Mouse (Mus musculus) forebrain, embryonic 14.5 days (tissue): ENCODE measurements around the gene Tent5c. TPM values are rescaled to one million over a fixed set of nuclear protein-coding genes. Genes with fewer than 3 reads are reported as not detected.

ENCODE experiments used
- ATAC-seq: fragments of 200-750 bp; cut with Nextera tagmentation; 2 replicates; pipeline ENCODE4 v1.8.0; 2017; ENCODE audit warnings: mild to moderate bottlenecking, moderate library complexity
- DNase-seq: peaks from one replicate; pipeline ENCODE4 v3.0.0-alpha.2; 2015; ENCODE audit warnings: low spot score
- H3K27ac ChIP-seq: fragments of 300-500 bp; sonication (generic); 2 replicates; pipeline ENCODE4 v1.5.1; 2014; ENCODE audit warnings: low read depth, mild to moderate bottlenecking, control low read depth, low read length, moderate library complexity
- H3K27me3 ChIP-seq: fragments of 300-500 bp; sonication (generic); replicated peaks from 2 replicates; pipeline ENCODE4 v1.6.1; 2014; ENCODE audit warnings: low read length, control low read depth, mixed read lengths; ENCODE audit not compliant: control insufficient read depth, insufficient read depth
- H3K36me3 ChIP-seq: fragments of 300-500 bp; sonication (generic); 2 replicates; pipeline ENCODE4 v1.6.1; 2014; ENCODE audit warnings: low read length, control low read depth; ENCODE audit not compliant: control insufficient read depth, insufficient read depth
- H3K4me1 ChIP-seq: fragments of 300-500 bp; sonication (generic); 2 replicates; pipeline ENCODE4 v1.6.1; 2014; ENCODE audit warnings: antibody characterized with exemption, low read length, control low read depth; ENCODE audit not compliant: control insufficient read depth, insufficient read depth
- H3K4me2 ChIP-seq: fragments of 300-500 bp; sonication (generic); 2 replicates; pipeline ENCODE4 v1.6.1; 2014; ENCODE audit warnings: mild to moderate bottlenecking, control low read depth, low read length
- H3K4me3 ChIP-seq: fragments of 300-500 bp; sonication (generic); 2 replicates; pipeline ENCODE4 v1.5.1; 2014; ENCODE audit warnings: low read depth, low read length, control low read depth
- H3K9ac ChIP-seq: fragments of 300-500 bp; sonication (generic); 2 replicates; pipeline ENCODE4 v1.6.1; 2014; ENCODE audit warnings: mild to moderate bottlenecking, low read length, control low read depth, moderate library complexity
- H3K9me3 ChIP-seq: fragments of 300-500 bp; sonication (generic); replicated peaks from 2 replicates; pipeline ENCODE4 v1.6.1; 2016; ENCODE audit warnings: low read length, control low read depth, mixed read lengths; ENCODE audit not compliant: control insufficient read depth
- WGBS: fragments of 180-500 bp; shearing (Covaris S2); extraction: QIAGEN DNeasy Blood & Tissue Kit; methylation state at CpG from one replicate; pipeline ENCODE4 v1.1.7; 2014; 5-methylcytosine and 5-hydroxymethylcytosine counted together
- polyA plus RNA-seq: library from polyadenylated mRNA; unstranded; fragments of >200 nt; fragmentation: Nextera tagmentation; extraction: Ambion mirVana; gene quantifications from 2 replicates; pipeline ENCODE4 v1.2.1, GENCODE M21; 2014

Gene Tent5c
- polyA plus RNA-seq, 1 experiment from 2014 or later = 1.9 TPM

DNA sequence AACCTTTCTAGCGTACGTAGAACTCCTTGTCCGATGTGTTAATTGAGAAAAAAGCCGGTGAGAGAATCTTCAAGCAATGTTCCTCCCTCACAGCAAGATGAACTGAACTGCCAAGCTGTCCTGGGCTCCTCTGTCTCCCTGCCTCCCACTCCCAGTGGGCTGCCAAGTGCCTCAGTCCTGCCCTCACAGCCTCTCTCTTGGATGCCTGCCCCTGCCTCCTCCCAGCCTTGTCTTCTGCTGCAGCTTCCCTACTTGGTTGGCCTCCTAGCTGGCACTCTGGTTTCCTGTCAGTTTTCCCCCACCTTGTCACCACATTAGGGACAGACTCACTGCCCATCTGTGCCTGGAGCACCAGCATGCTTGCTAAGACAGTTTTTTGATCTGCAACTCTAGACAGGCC lies 86.5 kb downstream of the Tent5c start:
- 89% methylated on average over 4 of the region's 4 CpGs for WGBS
- H3K27me3 ChIP-seq = no peaks in the 10 kb centered on the region
- ATAC-seq = no peak

More for the DNA sequence above, 86.5 kb downstream of the Tent5c start:
- no peak overlapping the region for H3K4me2 ChIP-seq
- no peak overlapping the region for H3K27ac ChIP-seq
- H3K4me3 ChIP-seq = no peak overlapping the region
- H3K36me3 ChIP-seq = no peaks in the 10 kb centered on the region
- H3K4me1 ChIP-seq = no peaks in the 10 kb centered on the region
- no peaks in the 10 kb centered on the region for H3K9me3 ChIP-seq
- H3K9ac ChIP-seq = no peak overlapping the region
- no peak for DNase-seq

Other genes with a start within 250 kb of the Tent5c start
- gene Man1a2, start 196.2 kb upstream of the Tent5c start, polyA plus RNA-seq = 28.6 and 36.8 TPM in 2 replicates